Mouse (Mus musculus): ENCODE data around the gene Smim15. TPM values are rescaled to one million over a fixed set of nuclear protein-coding genes. Genes with fewer than 3 reads are reported as not detected.

Gene Smim15
- 0.78 and 1.5 TPM in 2 replicates for polyA plus RNA-seq (2012; rRNA removed)

DNA sequence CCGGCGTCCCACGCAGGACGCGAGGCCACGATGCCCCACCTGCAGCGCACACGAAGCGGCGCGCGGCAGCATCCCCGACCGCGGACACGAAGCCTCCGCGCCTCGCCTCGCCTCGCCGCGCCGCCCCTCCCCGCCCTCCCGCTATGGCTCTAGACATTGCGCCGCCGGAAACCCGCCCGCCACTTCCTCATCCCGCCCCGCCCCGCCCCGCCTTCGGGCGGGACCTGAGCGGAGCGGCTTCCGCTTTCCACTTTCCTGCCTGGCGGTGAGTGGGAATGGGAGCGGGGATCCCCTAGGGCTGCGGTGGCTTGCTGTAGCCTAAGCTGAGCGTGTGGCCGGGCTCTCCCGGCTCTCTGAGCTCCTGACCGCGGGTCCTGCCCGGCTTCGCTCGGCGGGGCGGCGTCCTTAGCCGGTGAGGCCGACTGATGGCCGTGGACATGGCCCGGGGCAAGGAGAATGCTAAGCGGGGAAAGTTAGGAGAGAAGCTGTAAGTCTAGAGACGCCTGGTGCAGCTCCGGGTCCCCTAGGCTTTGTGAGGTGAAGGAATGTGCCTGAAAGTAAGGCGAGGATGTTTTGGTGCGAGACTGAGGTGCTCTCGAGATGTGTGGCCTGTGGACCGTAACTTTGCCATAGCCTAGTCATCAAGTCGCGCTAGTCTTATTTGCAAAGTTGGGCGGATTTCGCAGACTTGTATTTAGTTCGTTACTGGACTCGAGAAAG is at the start of gene Smim15:
Gene Smim15, plus strand, starts transcription at position 225 of the 720 bp plus-strand sequence.

Other genes starting within 250 kb of the Smim15 start
- gene Ndufaf2, start 114.2 kb downstream of the Smim15 start, polyA plus RNA-seq (2012; rRNA removed) = 0.77 and 1.0 TPM in 2 replicates
- 1.7 and 2.5 TPM in 2 replicates for gene Ercc8, start 114.3 kb downstream of the Smim15 start, polyA plus RNA-seq (2012; rRNA removed)
- gene Elovl7, start 170.0 kb downstream of the Smim15 start, polyA plus RNA-seq (2012; rRNA removed) = 1.6 and 2.7 TPM in 2 replicates